Mouse (Mus musculus) olfactory bulb, adult 2 months (tissue): ENCODE results near the gene Snx20.

Source experiments
- CTCF ChIP-seq: fragments of 200-500 bp; IDR thresholded peaks from 2 replicates; pipeline ENCODE4 v1.5.1; 2012; ENCODE audit warnings: low read depth, mild to moderate bottlenecking, low read length, moderate library complexity; ENCODE audit not compliant: insufficient read depth
- POLR2A ChIP-seq: fragments of 200-500 bp; IDR thresholded peaks from 2 replicates; pipeline ENCODE4 v1.6.1; 2012; ENCODE audit warnings: mild to moderate bottlenecking, low read depth, low read length, moderate library complexity; ENCODE audit not compliant: insufficient read depth

DNA sequence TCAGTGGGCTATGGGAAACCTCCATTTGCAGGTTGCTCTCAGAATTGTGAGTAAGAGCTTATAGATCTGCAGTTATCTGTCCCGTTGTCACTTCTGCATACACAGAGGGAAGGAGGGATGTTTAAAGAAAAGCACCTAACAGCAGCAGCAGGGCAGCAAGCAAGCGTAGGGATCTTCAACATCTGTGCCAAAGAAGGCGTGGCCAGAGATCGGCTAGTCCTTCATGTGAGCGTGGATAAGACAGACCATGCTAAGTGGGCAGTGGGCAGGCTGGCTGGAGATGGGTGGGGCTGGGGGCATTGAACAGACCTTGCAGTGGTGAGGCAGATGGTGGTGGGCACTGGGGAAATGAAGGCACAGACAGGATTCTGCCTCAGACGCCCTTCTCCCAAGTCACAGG, 45.7 kb downstream of the Snx20 start:
- TF ChIP-seq CTCF = no peak
- TF ChIP-seq POLR2A = no peak
